Mouse (Mus musculus) hindbrain, embryonic 15.5 days (tissue): ENCODE data around the gene Acvr2b. TPM values are rescaled to one million over a fixed set of nuclear protein-coding genes. Genes with fewer than 3 reads are reported as not detected.
A peak's percentile ranks its signal among the peaks of the same experiment; 100 is the strongest.

ENCODE experiments used
- ATAC-seq: fragments of 200-750 bp; cut with Nextera tagmentation; 2 replicates; pipeline ENCODE4 v1.8.0; 2017; ENCODE audit warnings: low read depth, moderate number of reproducible peaks, moderate TSS enrichment; ENCODE audit not compliant: low FRiP score
- H3K27ac ChIP-seq: fragments of 300-500 bp; sonication (generic); replicated peaks from 2 replicates; pipeline ENCODE4 v1.5.1; 2015; ENCODE audit warnings: mild to moderate bottlenecking, inconsistent platforms
- H3K27me3 ChIP-seq: fragments of 300-500 bp; sonication (generic); 2 replicates; pipeline ENCODE4 v1.6.1; 2015; ENCODE audit warnings: control low read depth, inconsistent platforms
- H3K36me3 ChIP-seq: fragments of 300-500 bp; sonication (generic); 2 replicates; pipeline ENCODE4 v1.6.1; 2015; ENCODE audit warnings: control low read depth, inconsistent platforms
- H3K4me1 ChIP-seq: fragments of 300-500 bp; sonication (generic); replicated peaks from 2 replicates; pipeline ENCODE4 v1.6.1; 2015; ENCODE audit warnings: control low read depth, inconsistent platforms
- H3K4me2 ChIP-seq: fragments of 300-500 bp; sonication (generic); 2 replicates; pipeline ENCODE4 v1.6.1; 2015; ENCODE audit warnings: moderate library complexity, mild to moderate bottlenecking, inconsistent platforms
- H3K4me3 ChIP-seq: fragments of 300-500 bp; sonication (generic); 2 replicates; pipeline ENCODE4 v1.5.1; 2015; ENCODE audit warnings: mild to moderate bottlenecking, inconsistent platforms
- H3K9ac ChIP-seq: fragments of 300-500 bp; sonication (generic); 2 replicates; pipeline ENCODE4 v1.6.1; 2015; ENCODE audit warnings: inconsistent platforms
- H3K9me3 ChIP-seq: fragments of 300-500 bp; sonication (generic); 2 replicates; pipeline ENCODE4 v1.6.1; 2016; ENCODE audit warnings: control low read depth, inconsistent platforms
- WGBS: fragments of 180-500 bp; shearing (Covaris S2); methylation state at CpG from one replicate; pipeline ENCODE4 v1.1.7; 2015; 5-methylcytosine and 5-hydroxymethylcytosine counted together
- polyA plus RNA-seq: library from polyadenylated mRNA; unstranded; fragments of >200 nt; fragmentation: Nextera tagmentation; extraction: Ambion mirVana; gene quantifications from 2 replicates; pipeline ENCODE4 v1.2.1, GENCODE M21; 2015

Gene Acvr2b
- polyA plus RNA-seq, 1 experiment from 2014 or later = 52.7 TPM

- WGBS = 77% methylated on average over 18 of the region's 18 CpGs
- H3K4me3 ChIP-seq = no peak overlapping the region
- H3K4me1 ChIP-seq = peaks cover 31% of the 10 kb centered on the region
- no peaks in the 10 kb centered on the region for H3K27me3 ChIP-seq
- no peaks in the 10 kb centered on the region for H3K9me3 ChIP-seq
- ATAC-seq = no peak
- H3K9ac ChIP-seq = no peak overlapping the region
- H3K27ac ChIP-seq = no peak overlapping the region
- no peaks in the 10 kb centered on the region for H3K36me3 ChIP-seq
- no peak overlapping the region for H3K4me2 ChIP-seq
These were observed 16.1 kb downstream of the Acvr2b start for GRCm38 (mm10) chr9:119418025-119418424.

- H3K9ac ChIP-seq = no peak overlapping the region
- H3K36me3 ChIP-seq = no peaks in the 10 kb centered on the region
- ATAC-seq = no peak
- H3K9me3 ChIP-seq = no peaks in the 10 kb centered on the region
- peaks cover 34% of the 10 kb centered on the region for H3K4me1 ChIP-seq
- no peaks in the 10 kb centered on the region for H3K27me3 ChIP-seq
- H3K27ac ChIP-seq = no peak overlapping the region
- 71% methylated on average over 12 of the region's 12 CpGs for WGBS
- no peak overlapping the region for H3K4me3 ChIP-seq
- no peak overlapping the region for H3K4me2 ChIP-seq
These were observed 18.0 kb downstream of the Acvr2b start for GRCm38 (mm10) chr9:119419852-119420438.

DNA sequence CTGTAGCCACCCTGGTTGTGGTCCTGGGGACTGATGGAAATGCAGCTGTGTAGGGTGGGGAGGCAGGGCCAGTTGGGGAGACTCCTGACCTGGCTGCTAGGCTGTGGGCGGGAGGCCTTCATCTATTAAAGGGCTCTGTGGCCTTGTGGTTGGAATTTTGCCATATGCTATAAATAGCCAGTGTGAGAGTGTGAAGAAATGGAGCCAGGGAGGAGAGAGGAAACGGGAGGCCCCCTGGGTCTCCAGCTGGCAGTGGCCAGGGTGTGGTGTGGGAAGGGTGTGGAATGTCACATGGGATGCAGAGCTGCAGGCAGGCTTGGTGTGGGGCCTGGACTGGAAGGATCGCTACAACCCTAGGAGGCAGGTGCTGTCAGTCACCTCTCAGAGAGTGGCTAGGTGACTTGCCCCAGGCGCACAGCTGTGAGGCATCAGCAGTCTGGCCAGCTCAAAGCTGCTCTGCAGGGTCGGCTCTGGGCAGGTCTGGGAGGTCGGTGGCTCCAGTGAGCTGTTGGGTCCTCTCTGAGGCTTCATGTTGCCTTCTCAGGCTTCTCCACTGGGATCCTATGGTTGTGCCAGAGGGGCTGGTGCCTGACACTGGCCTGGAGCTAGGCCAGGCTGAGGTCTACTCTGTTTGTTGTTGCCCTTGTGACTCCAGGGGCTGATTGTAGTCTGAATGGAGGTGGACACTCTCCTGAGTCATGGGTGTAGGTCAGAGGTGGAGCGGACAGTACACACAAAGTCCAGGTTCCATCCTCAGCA is 23.5 kb downstream of the Acvr2b start:
- Histone ChIP-seq H3K4me1 (peaks cover 30% of the 10 kb centered on the region), H3K9me3 (no peaks in the 10 kb centered on the region), H3K36me3 (no peaks in the 10 kb centered on the region), H3K27me3 (no peaks in the 10 kb centered on the region), H3K4me2 (no peak overlapping the region), H3K4me3 (no peak overlapping the region), H3K27ac (0 out of 2 replicates have a peak overlapping the region, but pooled peaks have one; percentile 10), H3K9ac (no peak overlapping the region)
- peak; percentile 25; the same call in 1 of the 2 replicates for ATAC-seq
- WGBS = 65% methylated on average over 7 of the region's 7 CpGs

DNA sequence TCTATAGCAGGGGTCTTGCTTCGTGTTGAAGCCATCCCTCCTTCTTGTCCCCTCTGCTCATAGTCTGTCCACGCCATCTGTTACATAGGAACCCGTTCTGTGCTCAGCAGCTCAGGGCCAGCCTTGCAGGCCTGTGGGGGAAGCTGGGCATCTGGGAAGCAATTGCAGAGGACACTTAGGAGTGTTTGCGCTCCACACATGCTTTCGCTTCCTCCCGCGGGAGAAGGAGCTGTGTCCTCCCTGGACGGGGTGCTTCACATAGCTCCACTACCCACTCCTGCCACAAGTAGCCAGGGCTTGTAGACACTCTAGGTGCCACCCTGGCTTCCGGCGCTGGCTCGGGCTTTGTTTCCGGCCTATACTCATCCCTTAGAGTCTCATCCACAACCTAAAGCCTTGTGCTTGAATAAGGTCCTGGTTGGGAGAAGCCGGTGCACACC is 24.1 kb downstream of the Acvr2b start:
- Histone ChIP-seq H3K36me3 (no peaks in the 10 kb centered on the region), H3K4me1 (peaks cover 26% of the 10 kb centered on the region), H3K4me2 (no peak overlapping the region), H3K9me3 (no peaks in the 10 kb centered on the region), H3K9ac (no peak overlapping the region), H3K27me3 (no peaks in the 10 kb centered on the region), H3K27ac (no peak overlapping the region), H3K4me3 (no peak overlapping the region)
- whole genome bisulfite sequencing = 88% methylated on average over 13 of the region's 13 CpGs
- ATAC-seq = no peak

DNA sequence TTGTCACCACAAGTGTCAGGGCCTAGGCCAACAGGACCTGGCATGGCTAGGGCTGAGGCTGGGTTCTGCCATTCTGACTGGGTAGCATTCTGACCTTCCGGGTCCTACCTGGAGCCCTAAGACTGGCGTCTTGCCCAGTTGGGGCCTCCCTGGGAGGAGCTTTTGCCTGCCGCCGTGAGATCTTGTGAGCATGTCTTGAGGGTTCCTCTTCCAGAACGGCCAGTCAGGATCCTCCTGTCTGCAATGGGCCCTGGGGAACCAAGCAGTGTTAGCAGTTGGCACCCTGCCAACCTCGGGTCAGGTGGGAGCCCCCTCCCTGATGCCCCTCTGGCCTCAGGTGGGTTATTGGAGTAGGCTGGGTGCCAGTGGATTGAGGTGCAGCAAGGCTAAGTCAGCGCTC is 24.6 kb downstream of the Acvr2b start:
- Histone ChIP-seq H3K4me1 (peaks cover 25% of the 10 kb centered on the region), H3K4me2 (no peak overlapping the region), H3K9me3 (no peaks in the 10 kb centered on the region), H3K36me3 (no peaks in the 10 kb centered on the region), H3K4me3 (no peak overlapping the region), H3K27me3 (no peaks in the 10 kb centered on the region), H3K27ac (no peak overlapping the region), H3K9ac (no peak overlapping the region)
- ATAC-seq = no peak
- 74% methylated on average over 7 of the region's 7 CpGs for WGBS

- no peak overlapping the region for H3K4me3 ChIP-seq
- no peak overlapping the region for H3K9ac ChIP-seq
- no peak overlapping the region for H3K4me2 ChIP-seq
- 60% methylated on average over 7 of the region's 7 CpGs for WGBS
- no peaks in the 10 kb centered on the region for H3K27me3 ChIP-seq
- H3K27ac ChIP-seq = no peak overlapping the region
- H3K9me3 ChIP-seq = no peaks in the 10 kb centered on the region
- peak; percentile 77; the same call in 1 of the 2 replicates for ATAC-seq
- H3K36me3 ChIP-seq = peaks cover 27% of the 10 kb centered on the region
- peaks cover 14% of the 10 kb centered on the region for H3K4me1 ChIP-seq
These were observed 28.4 kb downstream of the Acvr2b start for GRCm38 (mm10) chr9:119430311-119430710.

- H3K4me2 ChIP-seq = no peak overlapping the region
- H3K36me3 ChIP-seq = peaks cover 42% of the 10 kb centered on the region
- no peaks in the 10 kb centered on the region for H3K27me3 ChIP-seq
- ATAC-seq = no peak
- H3K27ac ChIP-seq = no peak overlapping the region
- H3K9me3 ChIP-seq = no peaks in the 10 kb centered on the region
- H3K4me3 ChIP-seq = no peak overlapping the region
- 91% methylated on average over 2 of the region's 2 CpGs for WGBS
- H3K4me1 ChIP-seq = no peaks in the 10 kb centered on the region
- H3K9ac ChIP-seq = no peak overlapping the region
These were observed 33.9 kb downstream of the Acvr2b start for GRCm38 (mm10) chr9:119435855-119436254.

DNA sequence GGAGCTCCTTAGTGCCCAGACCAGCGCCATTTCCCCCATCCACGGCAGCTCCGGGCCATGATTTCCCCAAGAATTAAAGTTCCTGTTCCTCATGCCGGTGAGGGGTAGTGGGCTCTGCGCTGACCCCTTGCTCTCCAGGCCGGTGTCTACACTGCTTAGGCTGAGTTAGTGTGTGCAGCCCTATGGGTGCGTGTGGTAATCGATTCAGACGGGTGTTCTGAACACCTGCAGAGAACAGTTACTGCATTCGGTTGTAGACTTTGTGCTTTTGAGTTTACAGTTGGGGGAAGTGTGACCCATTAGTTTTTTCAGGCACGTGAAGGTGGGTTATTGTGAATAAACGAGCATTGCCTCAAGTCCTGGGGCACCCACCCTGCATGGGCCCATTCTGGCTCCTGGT is 36.1 kb downstream of the Acvr2b start:
- no peak for ATAC-seq
- Histone ChIP-seq H3K4me3 (no peak overlapping the region), H3K4me2 (no peak overlapping the region), H3K9ac (no peak overlapping the region), H3K27me3 (no peaks in the 10 kb centered on the region), H3K9me3 (no peaks in the 10 kb centered on the region), H3K36me3 (peaks cover 31% of the 10 kb centered on the region), H3K27ac (no peak overlapping the region), H3K4me1 (no peaks in the 10 kb centered on the region)
- 94% methylated on average over 12 of the region's 12 CpGs for WGBS

- Histone ChIP-seq H3K27ac (no peak overlapping the region), H3K36me3 (peaks cover 29% of the 10 kb centered on the region), H3K4me1 (no peaks in the 10 kb centered on the region), H3K27me3 (no peaks in the 10 kb centered on the region), H3K9me3 (no peaks in the 10 kb centered on the region), H3K4me2 (no peak overlapping the region), H3K4me3 (no peak overlapping the region), H3K9ac (no peak overlapping the region)
- ATAC-seq = no peak
- WGBS = 93% methylated on average over 9 of the region's 9 CpGs
These were observed 36.6 kb downstream of the Acvr2b start for GRCm38 (mm10) chr9:119438498-119439000.

DNA sequence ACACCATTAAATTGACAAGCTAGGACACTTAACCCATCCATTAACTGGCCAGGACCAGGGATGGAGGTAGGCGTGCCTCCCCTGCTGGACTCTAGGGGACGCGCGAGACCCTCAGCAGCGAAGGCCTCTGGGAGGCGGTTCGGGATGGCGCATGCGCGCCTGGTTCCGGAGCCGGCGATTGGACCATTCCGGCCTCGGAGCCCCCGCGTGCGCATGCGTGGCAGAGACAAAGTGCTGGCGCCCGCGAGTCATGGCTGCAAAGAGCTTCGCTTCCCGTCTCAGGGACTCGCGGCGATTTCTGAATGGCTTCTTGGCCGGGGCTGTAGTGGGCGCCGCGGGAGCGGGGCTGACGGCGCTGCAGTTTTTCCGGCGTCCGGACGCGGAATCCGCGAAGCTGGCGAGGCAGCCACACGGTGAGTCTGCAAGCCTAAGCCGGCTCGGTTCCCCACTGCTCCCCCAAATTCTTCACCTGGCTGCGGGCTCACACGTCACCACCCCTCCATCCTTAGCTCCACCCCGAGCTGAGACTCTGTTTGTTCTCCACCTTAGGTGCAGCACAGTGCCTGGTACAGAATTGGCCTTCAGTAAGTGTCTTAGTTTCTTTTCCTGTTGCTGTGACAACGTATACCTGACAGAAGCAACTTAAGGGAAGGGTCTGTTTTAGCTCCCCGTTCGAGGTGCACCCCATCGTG is 43.0 kb downstream of the Acvr2b start, which contains the start of gene Exog:
Gene Exog, plus strand, starts transcription at position 206 of the 692 bp plus-strand sequence.
- Histone ChIP-seq H3K4me2 (peak within 1 kb of the TSS; percentile 72), H3K9ac (peak within 1 kb of the TSS; percentile 89), H3K9me3 (no peaks in the 10 kb centered on the region), H3K36me3 (peaks cover 26% of the 10 kb centered on the region), H3K4me3 (peak within 1 kb of the TSS; percentile 82), H3K27ac (peak within 1 kb of the TSS; percentile 88), H3K27me3 (no peaks in the 10 kb centered on the region), H3K4me1 (peaks cover 17% of the 10 kb centered on the region)
- peak; percentile 95 for ATAC-seq
- under 1% methylated on average over 52 of the region's 52 CpGs for WGBS

DNA sequence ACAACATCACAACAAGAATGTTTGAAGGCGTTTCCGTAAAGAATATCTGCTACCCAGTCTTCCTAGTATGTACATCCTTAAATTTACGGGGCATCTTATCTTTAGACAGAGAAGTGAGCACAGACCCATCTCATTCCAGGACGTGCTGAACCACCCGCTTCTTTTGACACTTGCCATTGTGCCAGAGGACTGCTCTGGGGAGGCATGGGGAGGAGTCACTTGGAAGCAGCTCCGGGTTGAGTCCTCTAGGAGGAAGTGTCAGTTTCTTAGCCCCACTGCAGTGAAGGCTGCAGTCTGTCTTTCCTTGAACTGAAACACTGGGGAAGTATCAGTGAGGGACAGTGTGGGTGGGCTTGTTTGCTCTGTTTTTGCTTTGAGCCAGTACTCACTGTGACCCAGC is 43.8 kb downstream of the Acvr2b start:
- Histone ChIP-seq H3K4me2 (peak overlapping the region; percentile 72), H3K4me3 (peak overlapping the region; percentile 82), H3K9me3 (no peaks in the 10 kb centered on the region), H3K9ac (peak overlapping the region; percentile 89), H3K27ac (no peak overlapping the region), H3K27me3 (no peaks in the 10 kb centered on the region), H3K36me3 (peaks cover 32% of the 10 kb centered on the region), H3K4me1 (peaks cover 17% of the 10 kb centered on the region)
- ATAC-seq = no peak
- 35% methylated on average over 6 of the region's 6 CpGs for WGBS

DNA sequence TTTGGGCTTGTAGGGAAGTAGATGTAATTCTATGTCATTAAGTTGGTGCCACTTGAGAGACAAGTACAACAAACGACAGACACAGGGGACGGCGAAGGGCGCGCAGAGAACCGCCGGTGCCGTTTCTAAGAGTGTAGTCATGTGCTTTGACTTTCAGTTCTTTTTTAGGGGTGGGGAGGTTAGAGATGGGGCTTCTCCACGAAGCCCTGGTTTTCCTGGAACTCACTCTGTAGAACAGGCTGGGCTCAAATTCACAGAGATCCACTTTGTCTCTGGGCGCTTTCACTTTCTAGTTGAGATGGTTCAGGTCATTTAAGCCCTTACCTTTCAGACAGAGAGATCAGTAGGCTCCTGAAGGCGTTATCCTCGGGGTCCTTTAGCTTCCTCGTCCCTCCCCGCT is 54.0 kb downstream of the Acvr2b start:
- Histone ChIP-seq H3K27ac (no peak overlapping the region), H3K4me1 (no peaks in the 10 kb centered on the region), H3K27me3 (no peaks in the 10 kb centered on the region), H3K4me2 (no peak overlapping the region), H3K36me3 (peaks cover 22% of the 10 kb centered on the region), H3K9ac (no peak overlapping the region), H3K9me3 (no peaks in the 10 kb centered on the region), H3K4me3 (no peak overlapping the region)
- WGBS = 93% methylated on average over 14 of the region's 14 CpGs
- no peak for ATAC-seq
